Mouse (Mus musculus) MEL (cell line): ENCODE measurements at regions not wholly inside any gene's neighbourhood (a gene's known extent, or its start where the extent isn't known, plus 50 kb on each side); places are given as distances from the start of the nearest gene placed in this dataset.

Experiments
- DNase-seq: peaks from one replicate; pipeline ENCODE4 v3.0.0; 2011; ENCODE audit warnings: low read depth, low spot score
- H3K27ac ChIP-seq: 2 replicates; pipeline ENCODE4 v1.5.1; 2012; ENCODE audit warnings: low read depth, mild to moderate bottlenecking, control low read depth, low read length, moderate library complexity; ENCODE audit not compliant: control insufficient read depth
- H3K27me3 ChIP-seq, 2 experiments: fragments of 150-350 bp in 1 of 2; sonication (generic) in 1 of 2; 2 replicates each; pipeline ENCODE4 v1.6.1; 2012; ENCODE audit warnings: low read length in 2 of 2, mild to moderate bottlenecking in 2 of 2, improper control_type of control experiment in 1 of 2, moderate library complexity in 1 of 2; ENCODE audit not compliant: insufficient read depth in 2 of 2, control insufficient read depth in 1 of 2
- H3K36me3 ChIP-seq, 2 experiments: 2 replicates each; pipeline ENCODE4 v1.6.1; 2012 to 2014; ENCODE audit warnings: low read length in 2 of 2, improper control_type of control experiment in 1 of 2, inconsistent platforms in 1 of 2, mild to moderate bottlenecking in 1 of 2; ENCODE audit not compliant: insufficient read depth in 2 of 2, control insufficient read depth in 1 of 2
- H3K4me1 ChIP-seq, 2 experiments: fragments of 150-350 bp in 1 of 2; sonication (generic) in 1 of 2; 2 replicates each; pipeline ENCODE4 v1.6.1; 2012; ENCODE audit warnings: low read length in 2 of 2, improper control_type of control experiment in 1 of 2, mild to moderate bottlenecking in 1 of 2; ENCODE audit not compliant: insufficient read depth in 2 of 2, control insufficient read depth in 1 of 2
- H3K4me3 ChIP-seq, 2 experiments: fragments of 150-350 bp in 1 of 2; sonication (generic) in 1 of 2; 2 replicates each; pipeline ENCODE4 v1.5.1; 2012; ENCODE audit warnings: low read depth in 2 of 2, low read length in 2 of 2, mild to moderate bottlenecking in 2 of 2, moderate library complexity in 2 of 2, control low read depth in 1 of 2, improper control_type of control experiment in 1 of 2; ENCODE audit not compliant: control insufficient read depth in 1 of 2, insufficient read depth in 1 of 2
- H3K79me2 ChIP-seq: 2 replicates; pipeline ENCODE4 v1.6.1; 2012; ENCODE audit warnings: mild to moderate bottlenecking, low read length, moderate library complexity; ENCODE audit not compliant: control insufficient read depth, poor library complexity, insufficient read depth
- H3K9ac ChIP-seq: 2 replicates; pipeline ENCODE4 v1.6.1; 2012; ENCODE audit warnings: low read depth, mild to moderate bottlenecking, control low read depth, low read length, moderate library complexity; ENCODE audit not compliant: control insufficient read depth, poor library complexity, severe bottlenecking
- H3K9me3 ChIP-seq: fragments of 150-350 bp; sonication (generic); replicated peaks from 2 replicates; pipeline ENCODE4 v1.6.1; 2012; ENCODE audit warnings: mild to moderate bottlenecking, low read length, improper control_type of control experiment, moderate library complexity; ENCODE audit not compliant: insufficient read depth
- BHLHE40 ChIP-seq: IDR thresholded peaks from 2 replicates; pipeline ENCODE4 v1.6.1; 2012; ENCODE audit warnings: low read depth, mild to moderate bottlenecking, inconsistent platforms, low read length, improper control_type of control experiment, borderline replicate concordance
- CHD1 ChIP-seq: IDR thresholded peaks from 2 replicates; pipeline ENCODE4 v1.6.1; 2012; ENCODE audit warnings: low read depth, mild to moderate bottlenecking, inconsistent platforms, low read length, improper control_type of control experiment
- CHD2 ChIP-seq: IDR thresholded peaks from 2 replicates; pipeline ENCODE4 v1.6.1; 2011; ENCODE audit warnings: low read length, improper control_type of control experiment
- CTCF ChIP-seq, 3 experiments: IDR thresholded peaks in 2 of 3; conservative IDR thresholded peaks in 1 of 3; 2 replicates each; pipeline ENCODE4 v1.5.1; 2011 to 2012; ENCODE audit warnings: low read length in 3 of 3, low read depth in 2 of 3, mild to moderate bottlenecking in 2 of 3, improper control_type of control experiment in 1 of 3, inconsistent platforms in 1 of 3, mixed read lengths in 1 of 3, moderate library complexity in 1 of 3; ENCODE audit not compliant: control insufficient read depth in 1 of 3, insufficient read depth in 1 of 3, poor library complexity in 1 of 3, severe bottlenecking in 1 of 3
- E2F4 ChIP-seq: IDR thresholded peaks from 2 replicates; pipeline ENCODE4 v1.6.1; 2011; ENCODE audit warnings: low read depth, low read length, improper control_type of control experiment, borderline replicate concordance
- EP300 ChIP-seq, 2 experiments: IDR thresholded peaks; 2 replicates each; pipeline ENCODE4 v1.6.1; 2011; ENCODE audit warnings: improper control_type of control experiment in 2 of 2, low read length in 2 of 2, low read depth in 1 of 2, mild to moderate bottlenecking in 1 of 2
- ETS1 ChIP-seq: IDR thresholded peaks from 2 replicates; pipeline ENCODE4 v1.6.1; 2012; ENCODE audit warnings: low read depth, mild to moderate bottlenecking, inconsistent platforms, low read length, improper control_type of control experiment, moderate library complexity
- GABPA ChIP-seq: IDR thresholded peaks from 2 replicates; pipeline ENCODE4 v1.6.1; 2012; ENCODE audit warnings: low read depth, mild to moderate bottlenecking, inconsistent platforms, low read length, improper control_type of control experiment, moderate library complexity
- GATA1 ChIP-seq: IDR thresholded peaks from 2 replicates; pipeline ENCODE4 v1.6.1; 2011; ENCODE audit warnings: low read depth, low read length, improper control_type of control experiment
- HCFC1 ChIP-seq: IDR thresholded peaks from 2 replicates; pipeline ENCODE4 v1.6.1; 2012; ENCODE audit warnings: low read depth, mild to moderate bottlenecking, inconsistent platforms, low read length, improper control_type of control experiment, moderate library complexity
- JUND ChIP-seq: IDR thresholded peaks from 2 replicates; pipeline ENCODE4 v1.6.1; 2011; ENCODE audit warnings: low read depth, mild to moderate bottlenecking, improper control_type of control experiment, low read length
- MAFK ChIP-seq: IDR thresholded peaks from 2 replicates; pipeline ENCODE4 v1.6.1; 2011; ENCODE audit warnings: low read depth, mild to moderate bottlenecking, low read length, improper control_type of control experiment, borderline replicate concordance
- MAX ChIP-seq: IDR thresholded peaks from 2 replicates; pipeline ENCODE4 v1.6.1; 2011; ENCODE audit warnings: low read length, improper control_type of control experiment
- MAZ ChIP-seq: IDR thresholded peaks from 2 replicates; pipeline ENCODE4 v1.6.1; 2012; ENCODE audit warnings: low read depth, mild to moderate bottlenecking, inconsistent platforms, low read length, improper control_type of control experiment
- MEF2A ChIP-seq: IDR thresholded peaks from 2 replicates; pipeline ENCODE4 v1.6.1; 2014; ENCODE audit warnings: low read depth, mild to moderate bottlenecking, inconsistent platforms, low read length, improper control_type of control experiment; ENCODE audit not compliant: poor library complexity, insufficient replicate concordance, severe bottlenecking; ENCODE audit errors: extremely low read depth
- MYB ChIP-seq: IDR thresholded peaks from 2 replicates; pipeline ENCODE4 v1.6.1; 2011; ENCODE audit warnings: mild to moderate bottlenecking, low read depth, low read length, improper control_type of control experiment
- NRF1 ChIP-seq: IDR thresholded peaks from 2 replicates; pipeline ENCODE4 v1.6.1; 2014; ENCODE audit warnings: low read depth, mild to moderate bottlenecking, inconsistent platforms, low read length, improper control_type of control experiment, moderate library complexity; ENCODE audit not compliant: poor library complexity, insufficient read depth, severe bottlenecking
- POLR2AphosphoS2 ChIP-seq: IDR thresholded peaks from 2 replicates; pipeline ENCODE4 v1.6.1; 2011; ENCODE audit warnings: low read length, improper control_type of control experiment
- RCOR1 ChIP-seq: IDR thresholded peaks from 2 replicates; pipeline ENCODE4 v1.6.1; 2012; ENCODE audit warnings: low read depth, mild to moderate bottlenecking, inconsistent platforms, low read length, improper control_type of control experiment
- SIN3A ChIP-seq: IDR thresholded peaks from 2 replicates; pipeline ENCODE4 v1.6.1; 2012; ENCODE audit warnings: low read length, improper control_type of control experiment, inconsistent platforms
- SMC3 ChIP-seq: IDR thresholded peaks from 2 replicates; pipeline ENCODE4 v1.6.1; 2011; ENCODE audit warnings: low read depth, low read length, improper control_type of control experiment
- TAL1 ChIP-seq: IDR thresholded peaks from 2 replicates; pipeline ENCODE4 v1.6.1; 2012; ENCODE audit warnings: mild to moderate bottlenecking, inconsistent platforms, low read length, moderate library complexity, mixed read lengths
- TCF12 ChIP-seq: IDR thresholded peaks from 2 replicates; pipeline ENCODE4 v1.6.1; 2014; ENCODE audit warnings: low read depth, mild to moderate bottlenecking, inconsistent platforms, low read length, improper control_type of control experiment, moderate library complexity
- UBTF ChIP-seq: IDR thresholded peaks from 2 replicates; pipeline ENCODE4 v1.6.1; 2012; ENCODE audit warnings: low read depth, mild to moderate bottlenecking, inconsistent platforms, low read length, improper control_type of control experiment, moderate library complexity, borderline replicate concordance; ENCODE audit not compliant: insufficient read depth
- USF1 ChIP-seq: IDR thresholded peaks from 2 replicates; pipeline ENCODE4 v1.6.1; 2014; ENCODE audit warnings: low read depth, mild to moderate bottlenecking, inconsistent platforms, low read length, improper control_type of control experiment, moderate library complexity
- USF2 ChIP-seq, 2 experiments: IDR thresholded peaks; 2 replicates each; pipeline ENCODE4 v1.6.1; 2011 to 2012; ENCODE audit warnings: improper control_type of control experiment in 2 of 2, low read length in 2 of 2, borderline replicate concordance in 1 of 2, inconsistent platforms in 1 of 2, low read depth in 1 of 2, mild to moderate bottlenecking in 1 of 2; ENCODE audit not compliant: insufficient read depth in 1 of 2
- ZKSCAN1 ChIP-seq: IDR thresholded peaks from 2 replicates; pipeline ENCODE4 v1.6.1; 2012; ENCODE audit warnings: low read depth, mild to moderate bottlenecking, inconsistent platforms, low read length, improper control_type of control experiment, moderate library complexity
- ZMIZ1 ChIP-seq: IDR thresholded peaks from 2 replicates; pipeline ENCODE4 v1.6.1; 2012; ENCODE audit warnings: low read depth, mild to moderate bottlenecking, inconsistent platforms, low read length, improper control_type of control experiment, moderate library complexity
- ZNF384 ChIP-seq: IDR thresholded peaks from 2 replicates; pipeline ENCODE4 v1.6.1; 2012; ENCODE audit warnings: low read depth, mild to moderate bottlenecking, inconsistent platforms, low read length, improper control_type of control experiment

GRCm38 (mm10) chr11:114248261-114248898 lies 181.5 kb upstream of the Sdk2 start:
- no peaks in the 10 kb centered on the region for H3K27me3 ChIP-seq
- no peak overlapping the region for H3K9ac ChIP-seq
- no peaks in the 10 kb centered on the region for H3K79me2 ChIP-seq
- TF ChIP-seq ZNF384 (no peak), ETS1 (no peak), MEF2A (no peak), SMC3 (no peak), CHD1 (no peak), USF1 (no peak), ZMIZ1 (no peak), MYB (no peak), NRF1 (no peak), MAFK (no peak), GABPA (no peak), MAZ (no peak), GATA1 (no peak), E2F4 (no peak), HCFC1 (no peak)
- DNase-seq: no peak
- no peak overlapping the region for H3K4me3 ChIP-seq
- no peaks in the 10 kb centered on the region for H3K36me3 ChIP-seq
- no peaks in the 10 kb centered on the region for H3K9me3 ChIP-seq
- H3K27ac ChIP-seq: no peak overlapping the region
- no peaks in the 10 kb centered on the region for H3K4me1 ChIP-seq

GRCm38 (mm10) chr11:114239311-114239803 lies 172.5 kb upstream of the Sdk2 start:
- Histone ChIP-seq H3K9ac (no peak overlapping the region), H3K27me3 (no peaks in the 10 kb centered on the region), H3K4me3 (no peak overlapping the region), H3K36me3 (no peaks in the 10 kb centered on the region), H3K79me2 (no peaks in the 10 kb centered on the region), H3K27ac (no peak overlapping the region)
- no peak for DNase-seq
- TF ChIP-seq TCF12: no peak
- no peak for TF ChIP-seq SIN3A
- TF ChIP-seq BHLHE40: no peak
- no peak for TF ChIP-seq ZMIZ1
- no peak for TF ChIP-seq ZKSCAN1
- TF ChIP-seq MYB: no peak
- no peak for TF ChIP-seq RCOR1
- TF ChIP-seq CHD2: no peak
- TF ChIP-seq USF2 (IDR thresholded peaks at IDR 0.05; ENCODE audit: borderline replicate concordance in 1 of 2, insufficient read depth in 1 of 2, low read depth in 1 of 2, low read length in 2 of 2): no peak
- TF ChIP-seq POLR2AphosphoS2: no peak
- no peak for TF ChIP-seq TAL1
- no peak for TF ChIP-seq JUND
- no peak for TF ChIP-seq UBTF
- TF ChIP-seq MAX: no peak
- no peak for TF ChIP-seq MAZ
- TF ChIP-seq HCFC1: no peak
- TF ChIP-seq EP300 (IDR thresholded peaks at IDR 0.05; ENCODE audit: low read depth in 1 of 2, low read length in 2 of 2): no peak
- TF ChIP-seq CTCF (IDR thresholded peaks at IDR 0.05 in 2 of 3, conservative IDR thresholded peaks at IDR 0.05 in 1 of 3; ENCODE audit: control insufficient read depth in 1 of 3, insufficient read depth in 1 of 3, low read depth in 2 of 3, low read length in 3 of 3, poor library complexity in 1 of 3, severe bottlenecking in 1 of 3): no peak
- TF ChIP-seq, all 39 proteins: peak for 0
- H3K4me1 ChIP-seq: no peaks in the 10 kb centered on the region
- H3K9me3 ChIP-seq: 0 out of 2 replicates have a peak, but pooled peaks cover 2% of the 10 kb centered on the region
